Comparison of ENCODE assay signal across 25 mouse cellular contexts in genomic region chr9:108955846-108956245, GRCm38 (mm10). TPM values are rescaled to one million over a fixed set of nuclear protein-coding genes. Genes with fewer than 3 reads are reported as not detected.
"Had no signal": no experiment of that assay in that cellular context is flagged by ENCODE, and none has a peak within 500 bp of the region (broad histone marks: within the 10 kb centered on the region; RNA-seq: fewer than 3 reads in every experiment).

No protein-coding gene starts in this region.

- H3K27ac ChIP-seq: left cerebral cortex, adult 2 months; liver, embryonic 15.5 days; lung, embryonic 15.5 days; midbrain, embryonic 10.5 days; midbrain, embryonic 13.5 days; neural tube, embryonic 13.5 days; stomach, embryonic 15.5 days had no signal

- H3K4me1 ChIP-seq: liver, embryonic 15.5 days; midbrain, embryonic 13.5 days; neural tube, embryonic 13.5 days had no signal

- DNase-seq: layer of hippocampus, postnatal 36 days; lung, adult 18-20 months; lung, postnatal 36 days; retina, postnatal 1 day; right cerebral cortex, postnatal 25 days; spleen, adult 18-20 months; thymus, postnatal 25 days had no signal

- H3K9ac ChIP-seq: liver, embryonic 15.5 days; lung, embryonic 15.5 days; midbrain, embryonic 13.5 days; neural tube, embryonic 13.5 days; stomach, embryonic 15.5 days had no signal

- ATAC-seq: intestine, postnatal 0 days; midbrain, embryonic 13.5 days; midbrain, embryonic 16.5 days had no signal

- H3K9me3 ChIP-seq: liver, embryonic 15.5 days; lung, embryonic 15.5 days; megakaryocyte, embryonic 14.5 days; midbrain, embryonic 10.5 days; midbrain, embryonic 13.5 days; neural tube, embryonic 13.5 days; stomach, embryonic 15.5 days had no signal

- H3K4me2 ChIP-seq: liver, embryonic 11.5 days; liver, embryonic 15.5 days; lung, embryonic 15.5 days; midbrain, embryonic 13.5 days; neural tube, embryonic 13.5 days; stomach, embryonic 15.5 days had no signal

- H3K4me3 ChIP-seq: left cerebral cortex, adult 2 months; liver, embryonic 15.5 days; lung, embryonic 15.5 days; megakaryocyte, embryonic 14.5 days; midbrain, embryonic 10.5 days; midbrain, embryonic 13.5 days; myocyte; neural tube, embryonic 13.5 days; stomach, embryonic 15.5 days had no signal

- H3K36me3 ChIP-seq: liver, embryonic 15.5 days had no signal

RNA-seq across cellular contexts. Expression of gene Ucn2, which starts 30.0 kb away (rescaled TPM):
- total RNA-seq: monocyte, adult 5-6 weeks; neutrophil, adult 5-6 weeks had no signal
- polyA plus RNA-seq: intestine, postnatal 0 days; limb, embryonic 11.5 days; liver, embryonic 11.5 days; lung, embryonic 15.5 days; midbrain, embryonic 10.5 days; midbrain, embryonic 13.5 days; midbrain, embryonic 16.5 days; neural tube, embryonic 13.5 days; thymus, postnatal 0 days had no signal

RNA-seq across cellular contexts. Expression of gene Tmem89, which starts 41.4 kb away (rescaled TPM):
- total RNA-seq: layer of hippocampus, postnatal 36 days; left cerebral cortex, adult 2 months; left cerebral cortex, postnatal 10 days; monocyte, adult 5-6 weeks; neutrophil, adult 5-6 weeks had no signal
- polyA plus RNA-seq: intestine, embryonic 14.5 days; intestine, postnatal 0 days; limb, embryonic 11.5 days; liver, embryonic 11.5 days; liver, embryonic 15.5 days; midbrain, embryonic 10.5 days; midbrain, embryonic 16.5 days; myocyte; neural tube, embryonic 13.5 days; stomach, embryonic 15.5 days; thymus, postnatal 0 days had no signal
